Mouse (Mus musculus): ENCODE data around the gene Mug1.
"Not testable (repeated sequence)": the region's sequence is repeated elsewhere in the genome, so short reads cannot be mapped to it uniquely, and the experiment has no call there.

Mug1 gene

GRCm38 (mm10) chr6:121838271-121838670 is at the start of gene Mug1:
Gene Mug1 (plus strand): TSS chr6:121838541.
- not testable (repeated sequence) for DNase-seq (ENCODE audit: low spot score)

- no peak for DNase-seq (ENCODE audit: low spot score)
Observed at GRCm38 (mm10) chr6:121828034-121828433, 10.3 kb upstream of the Mug1 start.

GRCm38 (mm10) chr6:121836361-121836760 is 2.0 kb upstream of the Mug1 start:
- no peak for DNase-seq (ENCODE audit: low spot score)

- DNase-seq (ENCODE audit: low spot score) = no peak
Observed at GRCm38 (mm10) chr6:121848378-121848777, 10.0 kb downstream of the Mug1 start.

All from spleen, adult 12 weeks (tissue).